Mouse (Mus musculus) gastrocnemius, postnatal 36 days (tissue): ENCODE measurements around the gene Tbc1d20. TPM values are rescaled to one million over a fixed set of nuclear protein-coding genes. Genes with fewer than 3 reads are reported as not detected.
A peak's percentile ranks its signal among the peaks of the same experiment; 100 is the strongest.
"Not testable (repeated sequence)": the region's sequence is repeated elsewhere in the genome, so short reads cannot be mapped to it uniquely, and the experiment has no call there.

Experiments used
- DNase-seq, 2 experiments: peaks; one replicate each; pipeline ENCODE4 v3.0.0; 2022
- intact Hi-C: fragments of 180-260 bp; cut with DNase I; formaldehyde crosslinking; loops from one replicate; pipeline ENCODE4 v1.15.1; 2025
- long read RNA-seq, 2 experiments: library from polyadenylated mRNA; stranded (forward); transcript quantifications; one replicate each; pipeline ENCODE4 v2.0.0; 2021
- total RNA-seq, 2 experiments: library from RNA; stranded (reverse); gene quantifications; 2 replicates each; pipeline ENCODE4 v1.2.3; 2021

The Tbc1d20 gene
- total RNA-seq: 10 to 100 TPM; 21.8 to 26.8 TPM
- long read RNA-seq, experiment 1, partial matches to known transcripts: 1 of 7 reads
- long read RNA-seq, experiment 1, other reads (novel, unspliced or antisense): 2 of 7 reads
- long read RNA-seq, experiment 2, partial matches to known transcripts: 7 of 13 reads
- long read RNA-seq, experiment 2, other reads (novel, unspliced or antisense): 2 of 13 reads

GRCm38 (mm10) chr2:152293727-152294475 is at the start of gene Tbc1d20:
Gene Tbc1d20 (plus strand): TSS chr2:152293828.
- intact Hi-C loops: no loop called here
- peak; percentile 81 to 88 for DNase-seq

GRCm38 (mm10) chr2:152247213-152247612 is 46.4 kb upstream of the Tbc1d20 start:
- intact Hi-C loops: no loop called here
- DNase-seq: no peak

- no peak for DNase-seq
- intact Hi-C loops: no loop called here
Observed at GRCm38 (mm10) chr2:152250511-152250910, 43.1 kb upstream of the Tbc1d20 start.

- intact Hi-C loops: no loop called here
- DNase-seq: no peak
Observed at GRCm38 (mm10) chr2:152259739-152260138, 33.9 kb upstream of the Tbc1d20 start.

- DNase-seq: no peak
- intact Hi-C loops: no loop called here
Observed at GRCm38 (mm10) chr2:152273639-152274038, 20.0 kb upstream of the Tbc1d20 start.

- intact Hi-C loops: no loop called here
- peak in 1 of 2 experiments; percentile 17 for DNase-seq
Observed at GRCm38 (mm10) chr2:152281407-152281806, 12.2 kb upstream of the Tbc1d20 start.

GRCm38 (mm10) chr2:152287560-152287959 is 6.1 kb upstream of the Tbc1d20 start:
- intact Hi-C loops: no loop called here
- no peak for DNase-seq

- no peak for DNase-seq
- intact Hi-C loops: no loop called here
Observed at GRCm38 (mm10) chr2:152288046-152288445, 5.6 kb upstream of the Tbc1d20 start.

- DNase-seq, intact Hi-C loops: not testable (repeated sequence)
Observed at GRCm38 (mm10) chr2:152289623-152290022, 4.0 kb upstream of the Tbc1d20 start.

GRCm38 (mm10) chr2:152292475-152292874 is 1.2 kb upstream of the Tbc1d20 start:
- DNase-seq: no peak
- intact Hi-C loops: no loop called here

GRCm38 (mm10) chr2:152293179-152293726 is 375 bp upstream of the Tbc1d20 start:
- intact Hi-C loops: no loop called here
- DNase-seq: no peak

GRCm38 (mm10) chr2:152294541-152294940 is 913 bp downstream of the Tbc1d20 start:
- DNase-seq: no peak
- intact Hi-C loops: no loop called here

- no peak for DNase-seq
- intact Hi-C loops: no loop called here
Observed at GRCm38 (mm10) chr2:152302862-152303261, 9.2 kb downstream of the Tbc1d20 start.

GRCm38 (mm10) chr2:152303781-152304180 is 10.2 kb downstream of the Tbc1d20 start:
- intact Hi-C loops: no loop called here
- DNase-seq: no peak

- intact Hi-C loops: no loop called here
- no peak for DNase-seq
Observed at GRCm38 (mm10) chr2:152305480-152305879, 11.9 kb downstream of the Tbc1d20 start.

- intact Hi-C loops: no loop called here
- DNase-seq: no peak
Observed at GRCm38 (mm10) chr2:152307186-152307585, 13.6 kb downstream of the Tbc1d20 start.

- no peak for DNase-seq
- intact Hi-C loops: no loop called here
Observed at GRCm38 (mm10) chr2:152312996-152313395, 19.4 kb downstream of the Tbc1d20 start.

GRCm38 (mm10) chr2:152313926-152314325 is 20.3 kb downstream of the Tbc1d20 start:
- no peak for DNase-seq
- intact Hi-C loops: no loop called here

- intact Hi-C loops: no loop called here
- DNase-seq: no peak
Observed at GRCm38 (mm10) chr2:152317054-152317453, 23.4 kb downstream of the Tbc1d20 start.

- intact Hi-C loops: no loop called here
- no peak for DNase-seq
Observed at GRCm38 (mm10) chr2:152321558-152321957, 27.9 kb downstream of the Tbc1d20 start.

GRCm38 (mm10) chr2:152322198-152322597 is 28.6 kb downstream of the Tbc1d20 start:
- intact Hi-C loops: no loop called here
- DNase-seq: no peak

GRCm38 (mm10) chr2:152323971-152324370 is 30.3 kb downstream of the Tbc1d20 start:
- intact Hi-C loops: no loop called here

More at GRCm38 (mm10) chr2:152323971-152324370, 30.3 kb downstream of the Tbc1d20 start:
- DNase-seq: no peak
